Mouse (Mus musculus): ENCODE data around the gene Slc4a8. TPM values are rescaled to one million over a fixed set of nuclear protein-coding genes. Genes with fewer than 3 reads are reported as not detected.

Gene Slc4a8
- polyA plus RNA-seq (2014; fragmentation: Illumina TruSeq; extraction: RNeasy Lipid Tissue Mini Kit (QIAGEN cat#74804); ENCODE audit: low replicate concordance), result 0.67 TPM

DNA sequence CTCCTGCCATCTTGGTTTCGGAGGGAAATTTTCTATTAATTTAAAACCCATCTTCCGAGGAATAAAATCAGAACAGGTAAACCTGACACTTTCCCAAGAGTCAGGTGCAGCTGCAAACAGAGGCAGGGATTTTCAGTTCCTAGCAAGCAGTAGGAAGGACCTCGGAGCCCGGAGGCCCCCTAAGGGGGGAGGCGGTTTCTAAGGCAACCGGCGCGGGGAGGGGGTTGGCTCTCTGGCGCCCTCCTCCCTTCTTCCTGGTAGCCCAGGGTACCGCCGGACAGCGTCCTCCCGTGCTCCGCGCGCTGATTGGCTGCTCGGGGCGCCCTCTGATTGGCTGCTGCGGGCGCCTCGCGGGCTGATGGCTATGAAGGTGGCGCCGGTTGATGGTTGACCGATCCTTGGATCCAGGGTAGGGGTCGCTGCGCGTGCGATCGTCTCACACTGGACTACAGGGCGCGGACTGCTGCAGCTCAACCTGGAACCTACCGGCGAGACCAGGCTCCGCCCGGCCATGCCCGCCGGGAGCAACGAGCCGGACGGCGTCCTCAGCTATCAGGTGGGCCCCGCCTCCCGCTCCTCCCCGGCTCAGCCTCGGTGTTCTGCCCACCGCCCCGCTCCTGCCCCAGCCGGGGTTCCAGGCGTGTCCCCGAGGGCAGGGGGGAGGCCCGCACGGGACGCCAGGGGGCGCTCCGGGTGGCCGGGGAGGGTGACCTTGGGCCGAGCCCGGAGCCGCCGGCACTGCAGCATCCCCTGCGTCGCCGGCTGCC lies at the start of gene Slc4a8:
Gene Slc4a8, plus strand, starts transcription at position 329 of the 767 bp plus-strand sequence.

GRCm38 (mm10) chr15:100729281-100729985 lies 32.1 kb upstream of the Slc4a8 start, which contains the start of gene Galnt6:
Gene Galnt6 (minus strand): TSS chr15:100729376.

GRCm38 (mm10) chr15:100869558-100869957 lies 108.0 kb downstream of the Slc4a8 start, which contains the start of gene Scn8a:
Gene Scn8a (plus strand): TSS chr15:100869858.

Other genes starting within 250 kb of the Slc4a8 start
- gene Tfcp2, start 209.7 kb upstream of the Slc4a8 start, polyA plus RNA-seq (2014; fragmentation: Illumina TruSeq; extraction: RNeasy Lipid Tissue Mini Kit (QIAGEN cat#74804); ENCODE audit: low replicate concordance), result 3.1 TPM
- 0.74 TPM for gene Pou6f1, start 161.8 kb upstream of the Slc4a8 start, polyA plus RNA-seq (2014; fragmentation: Illumina TruSeq; extraction: RNeasy Lipid Tissue Mini Kit (QIAGEN cat#74804); ENCODE audit: low replicate concordance)
- gene Dazap2, start 146.4 kb upstream of the Slc4a8 start, polyA plus RNA-seq (2014; fragmentation: Illumina TruSeq; extraction: RNeasy Lipid Tissue Mini Kit (QIAGEN cat#74804); ENCODE audit: low replicate concordance), result 273 TPM
- gene Smagp, start 124.8 kb upstream of the Slc4a8 start, polyA plus RNA-seq (2014; fragmentation: Illumina TruSeq; extraction: RNeasy Lipid Tissue Mini Kit (QIAGEN cat#74804); ENCODE audit: low replicate concordance), result 1.0 TPM
- 1.4 TPM for gene Bin2, start 92.2 kb upstream of the Slc4a8 start, polyA plus RNA-seq (2014; fragmentation: Illumina TruSeq; extraction: RNeasy Lipid Tissue Mini Kit (QIAGEN cat#74804); ENCODE audit: low replicate concordance)
- gene Cela1, start 73.8 kb upstream of the Slc4a8 start, polyA plus RNA-seq (2014; fragmentation: Illumina TruSeq; extraction: RNeasy Lipid Tissue Mini Kit (QIAGEN cat#74804); ENCODE audit: low replicate concordance), result 169 TPM
- 25.3 TPM for gene Galnt6, start 32.4 kb upstream of the Slc4a8 start, polyA plus RNA-seq (2014; fragmentation: Illumina TruSeq; extraction: RNeasy Lipid Tissue Mini Kit (QIAGEN cat#74804); ENCODE audit: low replicate concordance)
- gene Scn8a, start 108.1 kb downstream of the Slc4a8 start, polyA plus RNA-seq (2014; fragmentation: Illumina TruSeq; extraction: RNeasy Lipid Tissue Mini Kit (QIAGEN cat#74804); ENCODE audit: low replicate concordance), result 0.52 TPM